Mouse (Mus musculus) erythroblast, embryonic 14.5 days (primary cell): ENCODE measurements around the gene Dctn1.

Source experiments
- GATA1 ChIP-seq: IDR thresholded peaks from 2 replicates; pipeline ENCODE4 v1.6.1; 2012; ENCODE audit warnings: low read length, inconsistent platforms, mixed read lengths
- TAL1 ChIP-seq: IDR thresholded peaks from 3 replicates; pipeline ENCODE4 v1.6.1; 2012; ENCODE audit warnings: low read length, inconsistent platforms, mixed read lengths

- no peak for TF ChIP-seq GATA1
- no peak for TF ChIP-seq TAL1
These were observed 6.7 kb downstream of the Dctn1 start for GRCm38 (mm10) chr6:83172240-83172920.
